Mouse (Mus musculus) induced T-regulatory cell, adult 2 months (primary cell): ENCODE data around the gene Ugt1a9.

ENCODE experiments used
- DNase-seq: peaks from one replicate; pipeline ENCODE4 v3.0.0-alpha.2; 2012; ENCODE audit warnings: low read depth

The Ugt1a9 gene

DNA sequence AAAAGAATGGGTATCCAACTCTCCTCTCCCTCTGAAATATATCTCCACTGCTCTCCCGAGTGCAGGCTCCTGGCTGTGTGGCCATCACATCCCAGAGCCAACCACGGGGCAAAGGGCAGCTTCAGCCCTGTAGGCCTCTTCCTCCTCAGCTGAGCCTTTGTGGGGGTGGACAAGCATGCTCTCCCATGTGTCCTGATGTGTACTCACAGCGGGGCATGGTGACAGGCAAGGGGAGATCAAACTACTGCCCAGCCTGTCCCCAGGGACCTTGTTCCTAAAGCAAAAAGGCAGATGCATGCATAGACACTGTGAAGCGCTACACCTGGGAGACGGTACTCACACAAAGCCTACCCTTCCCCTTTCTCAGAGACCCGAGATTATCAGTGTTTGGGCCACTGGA is 189.5 kb downstream of the Ugt1a9 start:
- peak; percentile 26 for DNase-seq

- peak; percentile 32 for DNase-seq
These were observed 190.2 kb downstream of the Ugt1a9 start for GRCm38 (mm10) chr1:88260604-88261377.

DNA sequence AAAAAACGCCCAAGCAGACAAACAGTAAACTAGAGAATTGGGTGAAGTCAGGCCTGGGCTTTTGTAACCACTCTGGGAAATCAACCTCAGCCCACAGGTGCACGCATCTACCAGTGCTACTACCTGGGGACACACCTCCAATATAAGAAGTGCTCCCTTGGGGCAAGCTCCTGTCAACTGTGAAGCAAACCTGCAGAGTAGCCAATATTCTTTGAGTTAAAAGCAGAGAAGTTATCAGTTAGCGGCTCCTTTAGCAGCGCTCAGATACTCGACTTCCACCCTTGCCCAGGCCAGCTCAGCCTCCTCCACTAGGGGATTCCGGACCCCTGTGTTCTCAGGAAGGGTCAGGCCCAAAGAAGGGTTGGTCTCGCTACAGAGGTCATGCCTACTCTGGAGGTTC is 191.1 kb downstream of the Ugt1a9 start:
- DNase-seq, result peak; percentile 31

DNA sequence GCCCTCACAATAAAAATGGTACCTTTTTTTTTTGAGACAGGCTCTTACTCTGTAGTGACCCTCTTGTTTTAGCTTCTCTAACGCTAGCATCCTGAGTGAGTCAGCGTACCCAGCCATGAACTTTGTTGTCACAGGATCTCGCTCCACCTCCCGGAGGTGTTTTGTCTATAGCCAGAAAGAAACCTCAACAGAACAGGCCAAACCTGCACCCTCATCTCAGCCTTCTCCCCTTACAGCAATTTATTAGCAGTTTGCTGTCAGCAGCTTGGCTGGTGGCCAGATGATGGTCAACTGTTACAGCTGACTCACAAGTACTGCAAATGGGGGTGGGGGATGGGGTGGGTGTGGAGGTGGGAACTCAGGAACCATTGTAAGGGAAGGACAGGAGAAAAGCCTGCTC is 191.7 kb downstream of the Ugt1a9 start:
- DNase-seq, result peak; percentile 38

GRCm38 (mm10) chr1:88262961-88263360 is 192.4 kb downstream of the Ugt1a9 start:
- no peak for DNase-seq

GRCm38 (mm10) chr1:88263778-88264177 is 193.2 kb downstream of the Ugt1a9 start:
- no peak for DNase-seq

- DNase-seq, result peak; percentile 29
These were observed 193.8 kb downstream of the Ugt1a9 start for GRCm38 (mm10) chr1:88264237-88264868.

DNA sequence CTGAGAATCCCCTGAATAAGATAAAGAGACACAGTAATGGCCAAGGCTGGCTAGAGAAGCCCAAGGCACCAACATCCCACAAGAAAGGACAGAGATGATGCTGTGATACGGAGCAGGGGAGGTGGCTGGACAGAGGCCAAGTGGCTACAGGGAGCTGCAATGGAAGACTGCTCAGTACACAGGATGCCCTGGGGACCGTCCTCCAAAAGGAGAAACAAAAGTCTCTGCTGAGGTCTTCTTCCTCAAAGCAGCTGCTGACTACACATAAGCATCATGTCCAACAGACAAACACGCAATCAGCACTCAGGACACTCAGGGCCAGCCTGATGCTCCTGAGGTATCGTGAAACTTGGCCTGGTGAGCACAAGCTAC is 194.3 kb downstream of the Ugt1a9 start:
- DNase-seq, result no peak

DNA sequence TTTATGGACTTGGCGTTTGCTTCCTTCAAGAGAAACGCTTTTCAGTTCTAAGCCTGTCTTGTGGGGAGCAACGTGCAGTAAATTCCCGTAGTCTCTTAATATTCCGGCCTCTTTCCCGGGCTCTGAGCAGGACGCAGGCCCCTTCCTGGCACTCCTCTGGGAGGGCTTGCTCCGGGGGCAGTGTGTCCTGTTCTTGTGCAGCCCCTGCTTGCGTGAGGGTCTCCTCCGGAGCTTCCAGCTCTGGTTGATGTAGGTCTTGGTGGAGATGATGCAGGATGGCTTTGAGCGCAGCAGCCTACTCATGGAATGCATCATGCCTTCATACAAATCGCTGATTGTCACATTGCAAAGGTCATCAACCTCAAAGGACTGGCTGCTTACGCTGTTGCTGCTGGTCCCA is 195.5 kb downstream of the Ugt1a9 start:
- no peak for DNase-seq

DNA sequence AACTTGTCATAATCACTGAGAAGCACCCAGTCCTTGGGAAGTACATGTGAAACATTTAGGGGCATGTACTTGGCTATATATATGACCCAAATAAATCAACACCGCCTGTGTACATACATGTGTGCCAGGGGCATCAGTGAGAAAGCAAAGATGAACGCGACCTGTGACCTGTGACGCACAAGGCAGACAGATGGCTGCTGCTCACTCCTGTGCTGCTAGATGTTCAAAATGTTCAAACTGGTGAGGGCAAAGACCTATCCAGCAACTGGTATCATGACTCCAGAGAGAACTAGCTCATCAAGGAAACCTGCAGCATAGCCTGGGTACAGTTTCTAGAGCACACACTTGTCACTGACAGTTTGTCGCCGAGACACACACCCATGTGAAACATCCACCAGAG is 196.9 kb downstream of the Ugt1a9 start:
- no peak for DNase-seq

- DNase-seq, result no peak
These were observed 197.5 kb downstream of the Ugt1a9 start for GRCm38 (mm10) chr1:88268070-88268469.
